Mouse (Mus musculus) limb, embryonic 11.5 days (tissue): ENCODE measurements at regions not wholly inside any gene's neighbourhood (a gene's known extent, or its start where the extent isn't known, plus 50 kb on each side); places are given as distances from the start of the nearest gene placed in this dataset.

Experiments used
- ATAC-seq: fragments of 200-750 bp; cut with Nextera tagmentation; 2 replicates; pipeline ENCODE4 v1.8.0; 2017; ENCODE audit warnings: low read depth; ENCODE audit not compliant: insufficient number of reproducible peaks, low FRiP score, low TSS enrichment
- DNase-seq: peaks from one replicate; pipeline ENCODE4 v3.0.0-alpha.2; 2015; ENCODE audit warnings: low spot score
- H3K27ac ChIP-seq: fragments of 300-500 bp; sonication (generic); replicated peaks from 2 replicates; pipeline ENCODE4 v1.5.1; 2014; ENCODE audit warnings: low read depth, mild to moderate bottlenecking, low read length
- H3K27me3 ChIP-seq: fragments of 300-500 bp; sonication (generic); 2 replicates; pipeline ENCODE4 v1.6.1; 2014; ENCODE audit warnings: mild to moderate bottlenecking, low read length, mixed read lengths; ENCODE audit not compliant: control insufficient read depth, insufficient read depth
- H3K36me3 ChIP-seq: fragments of 300-500 bp; sonication (generic); 2 replicates; pipeline ENCODE4 v1.6.1; 2014; ENCODE audit warnings: mild to moderate bottlenecking, low read length, moderate library complexity, mixed read lengths; ENCODE audit not compliant: control insufficient read depth, insufficient read depth
- H3K4me1 ChIP-seq: fragments of 300-500 bp; sonication (generic); 2 replicates; pipeline ENCODE4 v1.6.1; 2014; ENCODE audit warnings: low read length, mixed read lengths; ENCODE audit not compliant: control insufficient read depth, insufficient read depth
- H3K4me2 ChIP-seq: fragments of 300-500 bp; sonication (generic); 2 replicates; pipeline ENCODE4 v1.6.1; 2014; ENCODE audit warnings: low read depth, mild to moderate bottlenecking, moderate library complexity; ENCODE audit not compliant: severe bottlenecking
- H3K4me3 ChIP-seq: fragments of 300-500 bp; sonication (generic); 2 replicates; pipeline ENCODE4 v1.5.1; 2014; ENCODE audit warnings: low read depth, low read length
- H3K9ac ChIP-seq: fragments of 300-500 bp; sonication (generic); 2 replicates; pipeline ENCODE4 v1.6.1; 2014; ENCODE audit warnings: mild to moderate bottlenecking, low read length
- H3K9me3 ChIP-seq: fragments of 300-500 bp; sonication (generic); 2 replicates; pipeline ENCODE4 v1.6.1; 2016; ENCODE audit warnings: low read length; ENCODE audit not compliant: control insufficient read depth
- WGBS: fragments of 180-500 bp; shearing (Covaris S2); extraction: QIAGEN DNeasy Blood & Tissue Kit; methylation state at CpG from one replicate; pipeline ENCODE4 v1.1.7; 2014; 5-methylcytosine and 5-hydroxymethylcytosine counted together

DNA sequence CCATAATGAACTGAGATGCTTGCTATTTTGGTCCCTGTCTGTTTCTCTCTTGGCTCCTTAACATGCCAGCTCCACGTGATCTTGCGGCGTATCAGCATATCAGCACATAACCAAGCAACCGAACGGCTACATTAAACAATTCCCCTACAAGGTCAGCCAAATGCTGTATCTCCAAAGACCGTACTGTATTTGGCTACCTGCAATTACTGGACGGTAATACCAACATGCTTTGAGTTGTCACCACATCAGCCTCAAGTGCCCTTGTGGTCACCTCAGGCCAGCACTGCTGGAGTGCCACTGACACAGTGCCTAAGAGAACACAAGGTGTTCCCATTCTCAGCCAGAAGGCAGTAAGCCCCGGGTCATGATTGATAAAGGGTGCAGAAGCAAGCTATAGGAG, 70.2 kb downstream of the Dyrk2 start:
- Histone ChIP-seq H3K4me3 (no peak overlapping the region), H3K4me2 (no peak overlapping the region)
- no peak for DNase-seq

DNA sequence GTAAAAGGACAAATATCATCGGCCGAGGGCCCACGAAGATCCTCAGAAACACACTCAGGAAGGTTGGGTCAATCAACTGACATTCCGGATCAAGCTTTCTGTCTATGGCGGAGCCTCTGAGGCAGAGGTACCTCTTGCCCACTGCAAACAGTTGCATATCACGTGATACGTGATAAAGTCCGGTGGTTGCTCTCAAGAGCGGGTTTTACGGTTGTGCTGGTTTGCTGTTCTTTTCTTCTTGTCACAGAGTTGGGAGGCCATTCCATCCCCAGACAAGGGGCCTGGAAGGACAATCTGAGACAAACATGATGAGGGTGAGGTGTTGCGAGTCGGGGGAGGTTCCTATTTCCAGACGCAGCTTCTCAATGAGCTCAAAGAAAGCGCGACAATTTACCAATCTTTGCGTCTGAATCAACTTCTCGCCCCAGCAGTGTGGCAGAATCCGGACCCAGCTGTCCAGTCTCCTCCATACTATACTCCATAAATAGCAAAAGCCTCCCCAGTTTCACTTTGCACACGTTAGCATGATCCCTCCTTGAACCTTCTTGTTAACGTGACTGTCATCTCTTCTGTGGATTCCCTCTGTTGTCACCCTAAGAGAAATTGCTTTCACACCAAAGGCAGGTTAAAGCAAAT, 66.0 kb downstream of the Dyrk2 start:
- no peak overlapping the region for H3K27ac ChIP-seq
- no peaks in the 10 kb centered on the region for H3K27me3 ChIP-seq
- no peak overlapping the region for H3K4me3 ChIP-seq
- H3K4me2 ChIP-seq, result no peak overlapping the region
- 90% methylated on average over 20 of the region's 20 CpGs for WGBS
- no peak overlapping the region for H3K9ac ChIP-seq
- DNase-seq, result no peak
- no peaks in the 10 kb centered on the region for H3K4me1 ChIP-seq
- no peaks in the 10 kb centered on the region for H3K9me3 ChIP-seq
- ATAC-seq, result no peak
- no peaks in the 10 kb centered on the region for H3K36me3 ChIP-seq

More for the DNA sequence above, 70.2 kb downstream of the Dyrk2 start:
- no peak overlapping the region for H3K9ac ChIP-seq
- no peaks in the 10 kb centered on the region for H3K36me3 ChIP-seq
- no peaks in the 10 kb centered on the region for H3K27me3 ChIP-seq
- ATAC-seq, result no peak
- H3K27ac ChIP-seq, result no peak overlapping the region
- 93% methylated on average over 8 of the region's 8 CpGs for WGBS
- H3K9me3 ChIP-seq, result no peaks in the 10 kb centered on the region
- H3K4me1 ChIP-seq, result no peaks in the 10 kb centered on the region

DNA sequence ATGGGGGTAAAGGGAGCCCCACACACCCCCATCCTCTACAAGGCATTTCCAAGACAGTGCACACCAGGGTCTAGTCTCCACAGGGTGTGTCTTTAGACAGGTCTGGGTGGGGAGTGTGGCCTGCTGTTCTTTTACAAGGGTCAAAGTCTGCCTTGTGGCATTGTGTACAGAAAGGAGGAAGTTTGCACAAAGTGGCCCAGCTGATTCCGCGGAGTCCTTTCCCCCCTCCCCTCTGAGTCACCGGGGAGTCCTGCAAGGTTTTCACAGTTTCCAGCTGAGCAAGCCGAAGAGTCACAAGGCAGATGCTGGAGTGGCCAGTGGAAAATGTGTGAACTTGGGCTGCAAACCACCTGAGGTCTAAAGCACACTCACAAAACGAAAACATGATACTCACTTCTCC, 65.4 kb downstream of the Dyrk2 start:
- H3K4me3 ChIP-seq, result no peak overlapping the region
- no peaks in the 10 kb centered on the region for H3K27me3 ChIP-seq
- ATAC-seq (no peak), DNase-seq (no peak)
- H3K36me3 ChIP-seq, result no peaks in the 10 kb centered on the region
- H3K9ac ChIP-seq, result no peak overlapping the region
- WGBS, result 76% methylated on average over 5 of the region's 5 CpGs
- H3K4me1 ChIP-seq, result no peaks in the 10 kb centered on the region
- no peaks in the 10 kb centered on the region for H3K9me3 ChIP-seq
- H3K4me2 ChIP-seq, result no peak overlapping the region
- H3K27ac ChIP-seq, result no peak overlapping the region
